25 mouse cellular contexts compared by ENCODE assay signal in the genomic region with DNA sequence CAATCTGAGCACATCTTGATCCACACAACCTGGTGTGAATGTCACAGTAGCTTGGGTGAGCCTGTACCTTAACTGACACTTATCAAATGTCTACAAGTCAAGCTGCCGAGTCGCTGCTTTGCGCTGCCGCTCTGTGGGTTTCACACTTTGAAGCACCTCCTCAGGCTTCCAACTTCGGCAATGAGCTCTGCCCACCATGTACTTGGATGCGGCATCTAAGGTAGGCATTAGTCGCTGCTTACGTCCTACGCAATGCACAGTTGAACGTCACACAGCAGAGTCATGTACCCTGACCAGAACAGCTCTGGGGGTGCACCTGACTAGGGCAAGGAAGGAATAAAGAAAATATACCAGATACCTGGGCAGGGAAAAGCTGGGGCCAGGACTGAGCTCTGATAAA.
DNase-seq lines count a peak whose midpoint lies in the region; ATAC-seq and TF ChIP-seq lines count a peak whose summit lies in the region.
"Had no signal": no experiment of that assay in that cellular context is flagged by ENCODE, and none has a peak within 500 bp of the region (broad histone marks: within the 10 kb centered on the region; RNA-seq: fewer than 3 reads in every experiment).

No protein-coding gene starts in this region.

- 76% methylated on average over 10 of the region's 10 CpGs for WGBS in heart, embryonic 11.5 days (ENCODE audit: insufficient replicate concordance)
- WGBS in heart, embryonic 14.5 days = 53% methylated on average over 10 of the region's 10 CpGs
- WGBS in heart, postnatal 0 days = 55% methylated on average over 10 of the region's 10 CpGs

- H3K9ac ChIP-seq in heart, embryonic 11.5 days (ENCODE audit: low read depth, low read length) = no peak overlapping the region
- H3K9ac ChIP-seq in heart, embryonic 14.5 days (ENCODE audit: low read length) = peak overlapping the region; percentile 32; the same call in 1 of the 2 replicates
- no peak overlapping the region for H3K9ac ChIP-seq in heart, postnatal 0 days (replicated peaks; ENCODE audit: low read depth, low read length)
- H3K9ac ChIP-seq: forebrain, embryonic 13.5 days; hindbrain, embryonic 13.5 days; intestine, embryonic 15.5 days; kidney, embryonic 15.5 days had no signal

- ATAC-seq in frontal cortex, adult (ENCODE audit: low TSS enrichment) = peak; percentile 58; the same call in 1 of the 2 replicates
- ATAC-seq in heart, embryonic 11.5 days (replicated peaks; ENCODE audit: insufficient number of reproducible peaks, low FRiP score, low TSS enrichment) = no peak
- no peak for ATAC-seq in heart, embryonic 14.5 days (ENCODE audit: insufficient number of reproducible peaks, insufficient read depth, low FRiP score, low read depth)
- ATAC-seq in heart, postnatal 0 days (ENCODE audit: insufficient read depth, low read depth) = no peak
- ATAC-seq: activated CD4-positive, CD25-positive, alpha-beta regulatory T cell, adult 4 months; forebrain, embryonic 13.5 days; forebrain, embryonic 16.5 days; hindbrain, embryonic 16.5 days; intestine, embryonic 15.5 days had no signal

- H3K36me3 ChIP-seq in heart, embryonic 11.5 days (ENCODE audit: control insufficient read depth, insufficient read depth, low read length) = no peaks in the 10 kb centered on the region
- H3K36me3 ChIP-seq in heart, embryonic 14.5 days (ENCODE audit: control insufficient read depth, insufficient read depth, low read length) = no peaks in the 10 kb centered on the region
- no peaks in the 10 kb centered on the region for H3K36me3 ChIP-seq in heart, postnatal 0 days (replicated peaks; ENCODE audit: control insufficient read depth, insufficient read depth, low read length)
- H3K36me3 ChIP-seq: forebrain, embryonic 10.5 days; hindbrain, embryonic 10.5 days; hindbrain, embryonic 13.5 days; intestine, embryonic 15.5 days; kidney, embryonic 15.5 days had no signal

- H3K4me3 ChIP-seq in heart, embryonic 11.5 days (ENCODE audit: low read depth, low read length) = no peak overlapping the region
- H3K4me3 ChIP-seq in heart, embryonic 14.5 days (ENCODE audit: control insufficient read depth in 1 of 2, insufficient read depth in 1 of 2, low read depth in 1 of 2, low read length in 2 of 2) = no peak overlapping the region
- no peak overlapping the region for H3K4me3 ChIP-seq in heart, postnatal 0 days (ENCODE audit: low read depth, low read length)
- H3K4me3 ChIP-seq: forebrain, embryonic 10.5 days; forebrain, embryonic 13.5 days; hindbrain, embryonic 10.5 days; hindbrain, embryonic 13.5 days; intestine, embryonic 15.5 days; kidney, embryonic 15.5 days had no signal

- H3K27me3 ChIP-seq in heart, embryonic 11.5 days (ENCODE audit: control insufficient read depth, insufficient read depth, low read length) = no peaks in the 10 kb centered on the region
- no peaks in the 10 kb centered on the region for H3K27me3 ChIP-seq in heart, embryonic 14.5 days (ENCODE audit: control insufficient read depth, insufficient read depth, low read length)
- no peaks in the 10 kb centered on the region for H3K27me3 ChIP-seq in heart, postnatal 0 days (ENCODE audit: control insufficient read depth, insufficient read depth, low read length)
- H3K27me3 ChIP-seq: forebrain, embryonic 13.5 days; hindbrain, embryonic 13.5 days; intestine, embryonic 15.5 days; kidney, embryonic 15.5 days had no signal

- no peak for TF ChIP-seq EP300 in heart, postnatal 0 days (IDR thresholded peaks at IDR 0.05; ENCODE audit: low read depth)

- DNase-seq in frontal cortex, postnatal 25 days (ENCODE audit: low spot score in 2 of 2) = no peak
- DNase-seq in heart, adult 9 months (ENCODE audit: low spot score in 2 of 2) = no peak
- no peak for DNase-seq in heart, adult 8-10 months (ENCODE audit: low spot score)
- no peak for DNase-seq in heart, postnatal 0 days (ENCODE audit: low spot score)
- no peak for DNase-seq in heart, postnatal 14 days
- DNase-seq: adrenal gland, adult 8-10 months; adrenal gland, postnatal 25 days; cerebellum, adult 18-20 months; cerebellum, adult 9-10 months; cerebellum, postnatal 14 days; gastrocnemius, postnatal 25 days; kidney, adult 11 months; kidney, adult 8-10 months had no signal

- H3K9me3 ChIP-seq in heart, embryonic 11.5 days (replicated peaks; ENCODE audit: control insufficient read depth, low read length) = no peaks in the 10 kb centered on the region
- no peaks in the 10 kb centered on the region for H3K9me3 ChIP-seq in heart, embryonic 14.5 days (ENCODE audit: control insufficient read depth, low read length)
- H3K9me3 ChIP-seq in heart, postnatal 0 days (replicated peaks; ENCODE audit: control insufficient read depth, low read length) = no peaks in the 10 kb centered on the region
- H3K9me3 ChIP-seq: forebrain, embryonic 10.5 days; forebrain, embryonic 13.5 days; hindbrain, embryonic 10.5 days; hindbrain, embryonic 13.5 days; intestine, embryonic 15.5 days; kidney, embryonic 15.5 days had no signal

- H3K4me2 ChIP-seq in heart, embryonic 11.5 days = peak overlapping the region; percentile 35
- peak overlapping the region; percentile 50 for H3K4me2 ChIP-seq in heart, embryonic 14.5 days (ENCODE audit: low read length)
- peak overlapping the region; percentile 26 for H3K4me2 ChIP-seq in heart, postnatal 0 days (ENCODE audit: low read depth, low read length)
- H3K4me2 ChIP-seq: forebrain, embryonic 13.5 days; hindbrain, embryonic 13.5 days; intestine, embryonic 15.5 days; kidney, embryonic 15.5 days had no signal

- H3K27ac ChIP-seq in heart, embryonic 11.5 days (ENCODE audit: low read depth, low read length) = peak overlapping the region; percentile 46; the same call in 1 of the 2 replicates
- H3K27ac ChIP-seq in heart, embryonic 14.5 days (replicated peaks in 1 of 2; ENCODE audit: control insufficient read depth in 1 of 2, insufficient read depth in 1 of 2, low read depth in 2 of 2, low read length in 2 of 2) = peak overlapping the region; percentile 78 to 83
- peak overlapping the region; percentile 71 for H3K27ac ChIP-seq in heart, postnatal 0 days (ENCODE audit: low read depth)
- H3K27ac ChIP-seq: forebrain, embryonic 10.5 days; forebrain, embryonic 13.5 days; hindbrain, embryonic 10.5 days; hindbrain, embryonic 13.5 days; intestine, embryonic 15.5 days; kidney, embryonic 15.5 days had no signal

- H3K4me1 ChIP-seq in heart, embryonic 11.5 days (ENCODE audit: control insufficient read depth, insufficient read depth, low read length) = peaks cover 86% of the 10 kb centered on the region
- peaks cover 68 to 92% of the 10 kb centered on the region in 2 experiments for H3K4me1 ChIP-seq in heart, embryonic 14.5 days (ENCODE audit: control insufficient read depth in 2 of 2, insufficient read depth in 2 of 2, low read length in 2 of 2)
- H3K4me1 ChIP-seq in heart, postnatal 0 days (ENCODE audit: control insufficient read depth, insufficient read depth) = peaks cover 83% of the 10 kb centered on the region

- intact Hi-C loops in heart, postnatal 14 days (cut with DNase I) = no loop called here

- TF ChIP-seq CTCF in heart, postnatal 0 days (IDR thresholded peaks at IDR 0.05; ENCODE audit: low read depth) = no peak
